Mouse (Mus musculus): ENCODE results near the gene Trpm5. TPM values are rescaled to one million over a fixed set of nuclear protein-coding genes. Genes with fewer than 3 reads are reported as not detected.

Gene Trpm5
- polyA plus RNA-seq, 1 experiment from 2014 or later, result 0.93 TPM

- Histone ChIP-seq H3K9me3 (replicated peaks) (no peaks in the 10 kb centered on the region), H3K27ac (replicated peaks) (peak within 1 kb of the TSS; percentile 92), H3K36me3 (peaks cover 55% of the 10 kb centered on the region), H3K4me1 (peaks cover 38% of the 10 kb centered on the region), H3K27me3 (ENCODE audit: low read depth, poor library complexity, severe bottlenecking) (no peaks in the 10 kb centered on the region), H3K4me3 (peak within 1 kb of the TSS; percentile 93)
- WGBS, result under 1% methylated on average over 51 of the region's 51 CpGs
- peak; percentile 99 for DNase-seq (ENCODE audit: low spot score)
Measured at GRCm38 (mm10) chr7:143068882-143069591, 25.4 kb downstream of the Trpm5 start, which contains the start of gene Tssc4. Tssc4 (plus strand) TSS chr7:143069249.

- WGBS, result 54% methylated on average over 13 of the region's 13 CpGs
- peak; percentile 49 for DNase-seq (ENCODE audit: low spot score)
Measured at GRCm38 (mm10) chr7:143068316-143068881, 26.0 kb downstream of the Trpm5 start.

GRCm38 (mm10) chr7:143067897-143068296 lies 26.5 kb downstream of the Trpm5 start:
- Histone ChIP-seq H3K4me1 (peaks cover 45% of the 10 kb centered on the region), H3K27ac (replicated peaks) (peak overlapping the region; percentile 92), H3K36me3 (peaks cover 67% of the 10 kb centered on the region), H3K4me3 (peak overlapping the region; percentile 93), H3K27me3 (ENCODE audit: low read depth, poor library complexity, severe bottlenecking) (no peaks in the 10 kb centered on the region), H3K9me3 (replicated peaks) (no peaks in the 10 kb centered on the region)
- DNase-seq (ENCODE audit: low spot score), result no peak
- 91% methylated on average over 3 of the region's 3 CpGs for WGBS

More at GRCm38 (mm10) chr7:143068316-143068881, 26.0 kb downstream of the Trpm5 start:
- Histone ChIP-seq H3K4me1 (peaks cover 44% of the 10 kb centered on the region), H3K4me3 (peak overlapping the region; percentile 93), H3K27me3 (ENCODE audit: low read depth, poor library complexity, severe bottlenecking) (no peaks in the 10 kb centered on the region), H3K36me3 (peaks cover 62% of the 10 kb centered on the region), H3K9me3 (replicated peaks) (no peaks in the 10 kb centered on the region), H3K27ac (replicated peaks) (peak overlapping the region; percentile 92)

- no peak overlapping the region for H3K4me3 ChIP-seq
- H3K27ac ChIP-seq (replicated peaks), result peak overlapping the region; percentile 92
Measured at GRCm38 (mm10) chr7:143067469-143067868, 27.0 kb downstream of the Trpm5 start.

GRCm38 (mm10) chr7:143065692-143066091 lies 28.8 kb downstream of the Trpm5 start:
- DNase-seq (ENCODE audit: low spot score), result no peak
- Histone ChIP-seq H3K36me3 (peaks cover 79% of the 10 kb centered on the region), H3K4me3 (no peak overlapping the region), H3K27me3 (ENCODE audit: low read depth, poor library complexity, severe bottlenecking) (no peaks in the 10 kb centered on the region), H3K4me1 (peaks cover 35% of the 10 kb centered on the region), H3K9me3 (replicated peaks) (no peaks in the 10 kb centered on the region), H3K27ac (replicated peaks) (no peak overlapping the region)
- WGBS, result 94% methylated on average over 2 of the region's 2 CpGs

More at GRCm38 (mm10) chr7:143067469-143067868, 27.0 kb downstream of the Trpm5 start:
- Histone ChIP-seq H3K9me3 (replicated peaks) (no peaks in the 10 kb centered on the region), H3K4me1 (peaks cover 45% of the 10 kb centered on the region), H3K36me3 (peaks cover 71% of the 10 kb centered on the region), H3K27me3 (ENCODE audit: low read depth, poor library complexity, severe bottlenecking) (no peaks in the 10 kb centered on the region)
- WGBS, result 84% methylated on average over 2 of the region's 2 CpGs
- no peak for DNase-seq (ENCODE audit: low spot score)

GRCm38 (mm10) chr7:143064226-143064625 lies 30.2 kb downstream of the Trpm5 start:
- H3K36me3 ChIP-seq, result peaks cover 90% of the 10 kb centered on the region
- no peaks in the 10 kb centered on the region for H3K27me3 ChIP-seq (ENCODE audit: low read depth, poor library complexity, severe bottlenecking)
- WGBS, result 49% methylated on average over 6 of the region's 6 CpGs

GRCm38 (mm10) chr7:143062704-143063103 lies 31.7 kb downstream of the Trpm5 start:
- no peaks in the 10 kb centered on the region for H3K27me3 ChIP-seq (ENCODE audit: low read depth, poor library complexity, severe bottlenecking)
- 81% methylated on average over 2 of the region's 2 CpGs for WGBS
- no peak overlapping the region for H3K4me3 ChIP-seq
- H3K9me3 ChIP-seq (replicated peaks), result no peaks in the 10 kb centered on the region
- no peak for DNase-seq (ENCODE audit: low spot score)
- H3K27ac ChIP-seq (replicated peaks), result no peak overlapping the region
- peaks cover 94% of the 10 kb centered on the region for H3K36me3 ChIP-seq
- H3K4me1 ChIP-seq, result peaks cover 15% of the 10 kb centered on the region

More at GRCm38 (mm10) chr7:143064226-143064625, 30.2 kb downstream of the Trpm5 start:
- Histone ChIP-seq H3K9me3 (replicated peaks) (no peaks in the 10 kb centered on the region), H3K27ac (replicated peaks) (0 out of 2 replicates have a peak overlapping the region, but pooled peaks have one; percentile 33), H3K4me3 (no peak overlapping the region), H3K4me1 (peaks cover 25% of the 10 kb centered on the region)
- no peak for DNase-seq (ENCODE audit: low spot score)

GRCm38 (mm10) chr7:143059202-143059870 lies 35.1 kb downstream of the Trpm5 start:
- Histone ChIP-seq H3K9me3 (replicated peaks) (no peaks in the 10 kb centered on the region), H3K4me1 (peaks cover 31% of the 10 kb centered on the region), H3K27ac (replicated peaks) (peak overlapping the region; percentile 39; the same call in 1 of the 2 replicates), H3K36me3 (peaks cover 92% of the 10 kb centered on the region), H3K27me3 (ENCODE audit: low read depth, poor library complexity, severe bottlenecking) (no peaks in the 10 kb centered on the region), H3K4me3 (no peak overlapping the region)
- no peak for DNase-seq (ENCODE audit: low spot score)
- WGBS, result 80% methylated on average over 5 of the region's 5 CpGs

GRCm38 (mm10) chr7:143058221-143058697 lies 36.2 kb downstream of the Trpm5 start:
- Histone ChIP-seq H3K27ac (replicated peaks) (no peak overlapping the region), H3K4me1 (peaks cover 31% of the 10 kb centered on the region), H3K9me3 (replicated peaks) (no peaks in the 10 kb centered on the region), H3K36me3 (peaks cover 82% of the 10 kb centered on the region), H3K4me3 (no peak overlapping the region), H3K27me3 (ENCODE audit: low read depth, poor library complexity, severe bottlenecking) (no peaks in the 10 kb centered on the region)
- no peak for DNase-seq (ENCODE audit: low spot score)
- 82% methylated on average over 5 of the region's 5 CpGs for WGBS

GRCm38 (mm10) chr7:143057667-143058220 lies 36.7 kb downstream of the Trpm5 start:
- Histone ChIP-seq H3K27ac (replicated peaks) (no peak overlapping the region), H3K4me1 (peaks cover 35% of the 10 kb centered on the region), H3K4me3 (no peak overlapping the region), H3K9me3 (replicated peaks) (no peaks in the 10 kb centered on the region), H3K36me3 (peaks cover 76% of the 10 kb centered on the region), H3K27me3 (ENCODE audit: low read depth, poor library complexity, severe bottlenecking) (no peaks in the 10 kb centered on the region)
- 88% methylated on average over 9 of the region's 9 CpGs for WGBS
- no peak for DNase-seq (ENCODE audit: low spot score)

- DNase-seq (ENCODE audit: low spot score), result no peak
- peaks cover 69% of the 10 kb centered on the region for H3K36me3 ChIP-seq
Measured at GRCm38 (mm10) chr7:143057023-143057422, 37.4 kb downstream of the Trpm5 start.

GRCm38 (mm10) chr7:143055499-143056186 lies 38.8 kb downstream of the Trpm5 start:
- Histone ChIP-seq H3K9me3 (replicated peaks) (no peaks in the 10 kb centered on the region), H3K4me3 (peak overlapping the region; percentile 95), H3K27ac (replicated peaks) (0 out of 2 replicates have a peak overlapping the region, but pooled peaks have one; percentile 96), H3K4me1 (peaks cover 43% of the 10 kb centered on the region), H3K27me3 (ENCODE audit: low read depth, poor library complexity, severe bottlenecking) (no peaks in the 10 kb centered on the region), H3K36me3 (peaks cover 56% of the 10 kb centered on the region)
- 79% methylated on average over 11 of the region's 11 CpGs for WGBS
- DNase-seq (ENCODE audit: low spot score), result no peak

More at GRCm38 (mm10) chr7:143057023-143057422, 37.4 kb downstream of the Trpm5 start:
- WGBS, result 86% methylated on average over 5 of the region's 5 CpGs
- no peaks in the 10 kb centered on the region for H3K9me3 ChIP-seq (replicated peaks)
- H3K27ac ChIP-seq (replicated peaks), result no peak overlapping the region
- H3K27me3 ChIP-seq (ENCODE audit: low read depth, poor library complexity, severe bottlenecking), result no peaks in the 10 kb centered on the region
- H3K4me3 ChIP-seq, result no peak overlapping the region
- H3K4me1 ChIP-seq, result peaks cover 40% of the 10 kb centered on the region
